Mouse (Mus musculus): Measurements from ENCODE around the gene Gimap1.

Gene Gimap1

GRCm38 (mm10) chr6:48740501-48741169, 1.8 kb downstream of the Gimap1 start:
- no peak for DNase-seq (ENCODE audit: low spot score)

- no peak for DNase-seq (ENCODE audit: low spot score)
Observed at GRCm38 (mm10) chr6:48741273-48741672, 2.4 kb downstream of the Gimap1 start.

GRCm38 (mm10) chr6:48741711-48742206, 2.9 kb downstream of the Gimap1 start:
- DNase-seq (ENCODE audit: low spot score) = no peak

GRCm38 (mm10) chr6:48742422-48743351, 3.8 kb downstream of the Gimap1 start:
- no peak for DNase-seq (ENCODE audit: low spot score)

- no peak for DNase-seq (ENCODE audit: low spot score)
Observed at GRCm38 (mm10) chr6:48745490-48745889, 6.6 kb downstream of the Gimap1 start.

GRCm38 (mm10) chr6:48745959-48746889, 7.4 kb downstream of the Gimap1 start, which contains the start of gene Gimap5:
TSS of gene Gimap5 (plus strand) at chr6:48746197.
- DNase-seq (ENCODE audit: low spot score) = no peak

GRCm38 (mm10) chr6:48747091-48747966, 8.5 kb downstream of the Gimap1 start:
- DNase-seq (ENCODE audit: low spot score) = no peak

- DNase-seq (ENCODE audit: low spot score) = no peak
Observed at GRCm38 (mm10) chr6:48763567-48764270, 24.9 kb downstream of the Gimap1 start.

- DNase-seq (ENCODE audit: low spot score) = no peak
Observed at GRCm38 (mm10) chr6:48764496-48764895, 25.6 kb downstream of the Gimap1 start.

GRCm38 (mm10) chr6:48768178-48768869, 29.5 kb downstream of the Gimap1 start:
- no peak for DNase-seq (ENCODE audit: low spot score)

- peak; percentile 60 for DNase-seq (ENCODE audit: low spot score)
Observed at GRCm38 (mm10) chr6:48768933-48769332, 30.1 kb downstream of the Gimap1 start.

GRCm38 (mm10) chr6:48770696-48771095, 31.8 kb downstream of the Gimap1 start, which contains the start of gene Gimap3:
TSS of gene Gimap3 (minus strand) at chr6:48770851.
- no peak for DNase-seq (ENCODE audit: low spot score)

- DNase-seq (ENCODE audit: low spot score) = peak; percentile 49
Observed at GRCm38 (mm10) chr6:48772030-48772429, 33.2 kb downstream of the Gimap1 start.

GRCm38 (mm10) chr6:48784406-48784805, 45.6 kb downstream of the Gimap1 start:
- DNase-seq (ENCODE audit: low spot score) = no peak

GRCm38 (mm10) chr6:48785189-48785588, 46.3 kb downstream of the Gimap1 start:
- DNase-seq (ENCODE audit: low spot score) = peak; percentile 62

GRCm38 (mm10) chr6:48785601-48786000, 46.7 kb downstream of the Gimap1 start:
- no peak for DNase-seq (ENCODE audit: low spot score)

GRCm38 (mm10) chr6:48787867-48788266, 49.0 kb downstream of the Gimap1 start:
- DNase-seq (ENCODE audit: low spot score) = no peak

Measured in ovary, adult 18-20 months (tissue).